Mouse (Mus musculus) right cerebral cortex, adult 18-20 months (tissue): ENCODE measurements at regions not wholly inside any gene's neighbourhood (a gene's known extent, or its start where the extent isn't known, plus 50 kb on each side); places are given as distances from the start of the nearest gene placed in this dataset.
A peak's percentile ranks its signal among the peaks of the same experiment; 100 is the strongest.

Source experiments
- DNase-seq: peaks from one replicate; pipeline ENCODE4 v3.0.0; 2022; ENCODE audit warnings: mixed read lengths

DNA sequence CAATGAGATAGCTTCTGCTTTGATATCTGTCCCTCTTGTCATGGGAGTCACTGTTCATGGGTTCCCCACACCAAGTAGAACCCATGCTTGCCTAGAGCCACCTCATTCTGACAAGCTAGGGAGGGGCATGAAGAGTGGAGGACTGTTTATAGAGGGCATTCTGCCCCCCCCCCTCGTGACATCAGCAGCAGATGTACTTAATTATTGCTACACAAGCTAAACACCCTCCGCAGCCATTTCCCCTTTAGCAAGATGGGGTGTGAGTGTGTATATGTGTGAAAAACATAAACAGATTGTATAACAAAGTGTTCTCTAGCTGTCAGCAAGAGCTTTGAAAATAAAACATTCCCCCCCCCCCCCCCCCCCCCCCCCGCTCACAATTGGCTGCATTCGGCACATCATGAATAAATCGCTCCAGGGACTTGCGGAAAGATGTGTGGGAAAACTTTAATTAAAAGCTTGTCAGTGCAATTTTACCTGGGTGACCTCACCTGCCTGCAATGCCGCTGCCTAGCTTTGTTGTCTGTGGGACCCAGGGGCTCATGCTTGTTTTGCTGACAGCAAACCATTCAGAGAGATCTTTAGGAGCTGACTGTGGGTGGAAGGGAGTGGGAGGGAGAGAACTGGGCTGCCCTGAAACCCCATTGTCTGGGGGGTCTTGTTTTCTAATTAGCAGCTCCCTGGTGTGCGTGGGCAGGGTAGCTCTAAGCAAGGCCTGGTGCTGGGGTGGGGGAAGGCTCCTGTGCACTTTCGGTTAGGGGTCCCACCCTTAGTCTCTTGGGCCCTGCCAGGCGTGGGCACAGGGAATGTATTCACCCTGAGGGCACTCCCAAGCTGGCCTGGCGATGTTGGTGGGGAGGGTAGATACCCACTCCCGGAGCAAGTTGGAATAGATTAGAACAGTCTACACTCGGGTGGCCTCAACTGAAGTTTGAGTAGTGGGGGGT lies 63.4 kb downstream of the Irx2 start:
- DNase-seq = peak; percentile 1

DNA sequence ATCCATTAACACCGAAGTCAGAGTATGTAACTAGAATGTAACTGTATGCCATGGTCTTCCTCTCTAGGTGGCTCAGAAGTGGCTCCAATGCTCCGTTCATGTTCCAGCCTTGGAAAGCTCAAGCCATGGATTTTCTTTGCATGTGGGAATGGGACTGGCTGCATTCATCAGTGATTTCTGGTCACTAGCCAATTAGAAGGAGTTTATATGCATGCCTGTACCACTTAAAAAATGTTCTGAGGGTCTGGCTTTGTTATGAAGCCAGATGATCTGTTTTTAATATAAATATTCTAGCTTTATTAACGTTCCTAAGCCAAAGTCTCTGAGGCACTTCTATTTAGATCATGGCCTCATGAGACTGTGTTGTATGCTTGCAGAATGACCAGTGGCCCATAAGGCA lies 78.8 kb downstream of the Irx2 start:
- no peak for DNase-seq

GRCm38 (mm10) chr13:72708728-72709127 lies 80.1 kb downstream of the Irx2 start:
- no peak for DNase-seq

GRCm38 (mm10) chr13:72710051-72710450 lies 81.4 kb downstream of the Irx2 start:
- DNase-seq = no peak

GRCm38 (mm10) chr13:72711136-72711535 lies 82.5 kb downstream of the Irx2 start:
- no peak for DNase-seq

DNA sequence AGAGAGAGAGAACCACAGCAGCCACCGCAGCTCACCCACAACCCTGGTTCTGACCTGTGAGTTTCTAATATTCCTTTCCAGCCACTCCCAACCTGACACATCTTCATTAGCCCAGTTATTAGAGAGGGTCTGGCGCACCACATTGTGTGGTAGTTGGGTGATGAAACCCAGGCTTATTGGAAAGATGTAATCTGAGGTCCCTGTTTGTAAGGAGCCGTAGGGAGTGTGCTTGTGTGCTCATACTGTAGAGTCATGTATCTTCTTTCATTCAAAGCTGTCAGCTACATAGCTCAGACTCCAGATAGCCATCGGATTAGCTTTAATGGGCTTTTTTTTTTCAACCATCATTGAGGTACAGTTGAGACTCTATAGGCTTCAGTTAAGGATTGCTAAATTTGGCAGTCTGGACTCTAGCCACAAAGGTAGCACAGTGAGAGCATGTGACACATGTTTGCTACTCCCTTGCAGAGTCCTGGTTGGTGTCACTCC lies 83.3 kb downstream of the Irx2 start:
- no peak for DNase-seq

DNA sequence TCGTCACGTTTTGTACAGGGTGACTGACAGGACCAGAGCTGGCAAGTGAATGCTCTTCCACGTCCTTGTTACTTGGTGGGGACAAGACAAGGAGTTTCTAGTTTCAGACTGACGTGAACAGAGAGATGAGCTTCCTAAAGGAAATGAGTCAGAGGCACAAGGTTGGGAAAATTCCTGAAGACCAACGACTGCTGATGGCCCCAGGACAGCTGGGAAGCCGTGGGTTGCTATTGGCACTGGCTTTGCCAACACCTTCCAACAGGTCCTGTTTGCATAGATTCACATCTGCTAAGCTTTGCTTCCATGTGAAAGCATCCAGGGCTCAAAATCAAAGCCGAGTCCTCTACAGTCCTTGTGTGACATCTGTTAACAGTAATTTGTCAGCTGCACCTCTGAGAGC lies 86.2 kb downstream of the Irx2 start:
- DNase-seq = no peak

DNA sequence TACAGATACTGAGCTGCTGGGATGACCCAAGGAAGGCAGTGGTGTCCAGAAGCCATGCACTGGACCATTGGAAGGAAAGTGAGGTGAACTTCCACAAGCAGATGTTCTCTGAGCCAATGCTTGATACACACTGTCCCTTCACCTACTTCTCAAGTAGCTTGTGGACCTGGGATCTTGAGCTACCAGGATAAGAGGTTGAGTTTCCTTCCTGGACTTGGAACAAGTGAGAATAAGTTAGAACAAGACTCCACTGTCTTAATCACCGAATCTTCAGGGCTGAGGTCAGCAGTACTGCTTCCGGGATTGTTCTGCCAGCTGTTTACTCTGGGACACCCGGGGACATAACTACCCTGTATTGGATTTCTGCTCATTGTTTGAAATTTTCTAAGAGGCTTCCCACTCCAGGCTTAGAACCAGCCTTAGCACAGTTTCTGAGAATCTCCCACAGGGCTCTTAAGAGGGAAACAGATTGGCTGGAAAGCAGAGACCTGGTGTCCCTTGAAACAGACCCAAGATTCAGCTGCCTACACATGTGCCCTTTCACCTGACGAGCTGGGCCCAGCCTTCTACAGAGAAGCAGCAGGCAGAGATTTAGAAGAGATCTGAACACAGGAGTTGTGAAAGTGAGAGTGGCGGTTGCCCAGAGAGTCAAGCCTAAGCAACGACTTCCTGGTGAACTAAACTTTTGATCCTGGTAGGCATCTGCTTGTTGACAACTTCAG lies 87.5 kb downstream of the Irx2 start:
- no peak for DNase-seq

GRCm38 (mm10) chr13:72727126-72727525 lies 98.5 kb downstream of the Irx2 start:
- no peak for DNase-seq

GRCm38 (mm10) chr13:72735916-72736315 lies 107.3 kb downstream of the Irx2 start:
- DNase-seq = no peak

DNA sequence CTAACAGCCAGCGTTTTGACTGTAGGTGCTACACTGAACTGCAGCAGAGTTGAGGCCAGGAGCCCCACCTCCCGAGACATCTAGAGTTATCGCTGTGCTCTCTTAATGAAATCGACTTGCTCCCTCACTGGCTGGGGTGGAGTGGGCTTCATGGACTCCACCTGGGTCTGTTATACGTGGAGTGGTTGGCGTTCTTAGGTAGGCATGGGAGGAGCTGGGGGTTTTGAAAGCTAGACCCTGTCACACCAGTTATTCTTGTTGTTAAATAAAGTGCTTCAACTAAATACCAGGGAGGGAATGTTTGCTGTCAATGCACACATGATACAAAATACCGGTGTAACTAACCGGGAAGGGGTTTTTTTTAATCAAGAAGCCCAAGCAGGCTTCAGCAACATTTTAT lies 108.4 kb downstream of the Irx2 start:
- no peak for DNase-seq

GRCm38 (mm10) chr13:72747187-72747586 lies 118.6 kb downstream of the Irx2 start:
- no peak for DNase-seq

- no peak for DNase-seq
These were observed 126.4 kb downstream of the Irx2 start for GRCm38 (mm10) chr13:72755036-72755435.

GRCm38 (mm10) chr13:72762481-72762880 lies 133.9 kb downstream of the Irx2 start:
- no peak for DNase-seq

GRCm38 (mm10) chr13:72763337-72763736 lies 134.7 kb downstream of the Irx2 start:
- no peak for DNase-seq

GRCm38 (mm10) chr13:72767306-72767705 lies 138.7 kb downstream of the Irx2 start:
- DNase-seq = no peak

DNA sequence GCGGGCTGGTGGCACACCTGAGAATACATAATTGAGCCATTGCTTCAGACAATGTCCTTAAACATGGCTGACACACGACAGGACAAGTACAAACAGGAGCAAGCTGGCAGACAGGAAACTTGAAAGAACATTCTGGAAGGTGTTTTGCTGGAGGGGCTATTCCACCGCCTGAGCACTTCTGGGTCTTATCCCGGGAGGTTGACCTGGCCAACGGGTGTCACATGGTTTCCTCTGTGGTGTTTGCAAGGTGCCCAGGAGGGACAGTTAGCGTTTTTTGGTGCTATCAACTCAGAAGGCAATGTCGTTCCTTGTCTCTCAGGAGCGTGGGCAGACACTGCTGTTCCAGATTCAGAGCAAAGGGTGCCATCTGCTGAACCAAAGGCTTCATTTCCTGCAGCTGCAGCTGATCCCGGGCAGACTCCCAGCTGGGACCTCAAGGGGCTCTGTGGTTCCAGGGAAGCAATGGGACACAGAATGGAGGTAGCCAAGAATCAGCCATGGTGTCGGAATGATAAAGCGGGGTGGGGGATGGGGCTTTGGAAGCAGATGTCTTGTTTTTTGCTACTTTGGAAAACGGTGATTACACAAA lies 140.5 kb downstream of the Irx2 start:
- DNase-seq = peak; percentile 58

DNA sequence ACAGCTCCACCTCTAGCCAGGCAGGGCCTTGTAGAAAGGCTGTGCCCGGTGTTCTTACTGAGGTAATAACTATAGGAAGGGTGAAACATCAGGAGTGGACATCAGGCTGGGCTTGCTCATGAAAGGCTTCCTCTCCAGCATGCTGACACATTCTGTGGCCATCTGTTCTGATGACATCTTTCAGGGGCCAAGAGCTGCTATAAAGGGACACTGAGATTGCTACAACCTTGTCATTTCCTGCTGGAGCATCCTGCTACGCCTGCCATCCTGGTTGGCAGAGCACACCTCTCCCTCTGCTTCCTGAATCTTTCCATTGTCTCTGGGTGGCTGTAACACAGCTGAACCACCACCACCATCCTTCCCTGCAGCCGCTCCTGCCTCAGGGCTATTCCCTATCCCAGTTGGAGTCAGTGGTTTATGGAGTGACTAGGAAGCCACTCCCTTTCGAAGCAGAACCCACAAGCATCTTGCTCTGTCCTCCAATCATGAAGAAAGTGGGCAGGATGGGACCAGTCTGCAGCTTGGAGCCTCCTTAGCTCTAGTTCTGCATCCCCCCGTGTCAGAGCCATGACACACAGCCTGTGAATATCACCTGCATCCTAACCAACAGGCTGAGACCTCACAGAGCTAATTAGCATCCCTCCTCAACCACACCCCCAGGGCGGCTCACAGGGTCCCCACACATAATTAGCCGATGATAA lies 154.6 kb downstream of the Irx2 start:
- no peak for DNase-seq

GRCm38 (mm10) chr13:72783727-72784070 lies 155.1 kb downstream of the Irx2 start:
- DNase-seq = no peak

DNA sequence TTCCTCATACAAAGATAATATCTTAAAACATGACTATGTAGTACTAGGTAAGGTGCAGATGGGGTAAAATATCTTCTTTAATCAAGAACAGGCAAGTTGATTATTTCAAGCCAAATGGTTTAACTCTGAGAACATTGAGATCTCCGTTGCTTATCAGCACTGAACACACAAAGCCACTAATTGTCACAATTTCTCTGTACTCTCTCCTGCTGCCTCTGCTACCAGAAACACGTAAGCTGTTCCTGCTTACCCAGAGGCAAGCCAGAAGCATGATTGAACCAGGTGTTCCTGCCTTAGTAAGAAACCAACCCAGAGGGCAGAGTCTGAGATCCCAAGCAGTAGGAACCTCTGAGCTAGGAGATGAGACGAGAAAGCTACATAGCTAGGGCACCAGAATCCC lies 164.1 kb downstream of the Irx2 start:
- DNase-seq = no peak

- peak; percentile 14 for DNase-seq
These were observed 171.4 kb downstream of the Irx2 start for GRCm38 (mm10) chr13:72800021-72800420.

- no peak for DNase-seq
These were observed 171.9 kb downstream of the Irx2 start for GRCm38 (mm10) chr13:72800546-72800945.

GRCm38 (mm10) chr13:72803374-72803773 lies 174.8 kb downstream of the Irx2 start:
- DNase-seq = no peak
